Mouse (Mus musculus) heart, embryonic 14.5 days (tissue): ENCODE results near the gene Fgf16. TPM values are rescaled to one million over a fixed set of nuclear protein-coding genes. Genes with fewer than 3 reads are reported as not detected.

ENCODE experiments used
- ATAC-seq: fragments of 200-750 bp; cut with Nextera tagmentation; 2 replicates; pipeline ENCODE4 v1.8.0; 2017; ENCODE audit warnings: low read depth, moderate TSS enrichment; ENCODE audit not compliant: insufficient number of reproducible peaks, insufficient read depth, low FRiP score
- H3K27ac ChIP-seq, 2 experiments: fragments of 200-500 bp in 1 of 2; fragments of 300-500 bp in 1 of 2; sonication (generic) in 1 of 2; replicated peaks in 1 of 2; 2 replicates each; pipeline ENCODE4 v1.5.1; 2012 to 2014; ENCODE audit warnings: low read depth in 2 of 2, low read length in 2 of 2, control low read depth in 1 of 2, mild to moderate bottlenecking in 1 of 2, mixed read lengths in 1 of 2; ENCODE audit not compliant: control insufficient read depth in 1 of 2, insufficient read depth in 1 of 2
- H3K27me3 ChIP-seq: fragments of 300-500 bp; sonication (generic); 2 replicates; pipeline ENCODE4 v1.6.1; 2014; ENCODE audit warnings: mild to moderate bottlenecking, low read length, control low read depth; ENCODE audit not compliant: control insufficient read depth, insufficient read depth
- H3K36me3 ChIP-seq: fragments of 300-500 bp; sonication (generic); 2 replicates; pipeline ENCODE4 v1.6.1; 2014; ENCODE audit warnings: mild to moderate bottlenecking, control low read depth, low read length, mixed read lengths; ENCODE audit not compliant: control insufficient read depth, insufficient read depth
- H3K4me1 ChIP-seq, 2 experiments: fragments of 200-500 bp in 1 of 2; fragments of 300-500 bp in 1 of 2; sonication (generic) in 1 of 2; 2 replicates each; pipeline ENCODE4 v1.6.1; 2012 to 2014; ENCODE audit warnings: low read length in 2 of 2, control low read depth in 1 of 2, mixed read lengths in 1 of 2; ENCODE audit not compliant: control insufficient read depth in 2 of 2, insufficient read depth in 2 of 2
- H3K4me2 ChIP-seq: fragments of 300-500 bp; sonication (generic); 2 replicates; pipeline ENCODE4 v1.6.1; 2014; ENCODE audit warnings: mild to moderate bottlenecking, low read length
- H3K4me3 ChIP-seq, 2 experiments: fragments of 200-500 bp in 1 of 2; fragments of 300-500 bp in 1 of 2; sonication (generic) in 1 of 2; 2 replicates each; pipeline ENCODE4 v1.5.1; 2012 to 2014; ENCODE audit warnings: low read length in 2 of 2, mild to moderate bottlenecking in 2 of 2, control low read depth in 1 of 2, low read depth in 1 of 2, moderate library complexity in 1 of 2; ENCODE audit not compliant: control insufficient read depth in 1 of 2, insufficient read depth in 1 of 2
- H3K9ac ChIP-seq: fragments of 300-500 bp; sonication (generic); 2 replicates; pipeline ENCODE4 v1.6.1; 2014; ENCODE audit warnings: mild to moderate bottlenecking, low read length
- H3K9me3 ChIP-seq: fragments of 300-500 bp; sonication (generic); 2 replicates; pipeline ENCODE4 v1.6.1; 2016; ENCODE audit warnings: low read length, control low read depth; ENCODE audit not compliant: control insufficient read depth
- WGBS: fragments of 180-500 bp; shearing (Covaris S2); extraction: QIAGEN DNeasy Blood & Tissue Kit; methylation state at CpG from one replicate; pipeline ENCODE4 v1.1.7; 2014; 5-methylcytosine and 5-hydroxymethylcytosine counted together
- polyA plus RNA-seq: library from polyadenylated mRNA; unstranded; fragments of >200 nt; fragmentation: Nextera tagmentation; extraction: Ambion mirVana; gene quantifications from 2 replicates; pipeline ENCODE4 v1.2.1, GENCODE M21; 2014

Gene Fgf16
- polyA plus RNA-seq, 1 experiment from 2014 or later: 0.12 TPM

GRCm38 (mm10) chrX:105824462-105824861 is 60.4 kb downstream of the Fgf16 start:
- no peaks in the 10 kb centered on the region for H3K4me1 ChIP-seq
- WGBS: 71% methylated on average over 5 of the region's 5 CpGs
- H3K36me3 ChIP-seq: peaks cover 49% of the 10 kb centered on the region
- no peak overlapping the region for H3K9ac ChIP-seq
- H3K4me2 ChIP-seq: no peak overlapping the region
- no peak overlapping the region for H3K4me3 ChIP-seq
- no peak for ATAC-seq
- no peaks in the 10 kb centered on the region for H3K9me3 ChIP-seq
- H3K27ac ChIP-seq: no peak overlapping the region
- H3K27me3 ChIP-seq: no peaks in the 10 kb centered on the region

Other genes with a start within 250 kb of the Fgf16 start
- gene Atrx, start 165.1 kb downstream of the Fgf16 start, polyA plus RNA-seq: 116 and 126 TPM in 2 replicates
- 46.5 and 47.1 TPM in 2 replicates for gene Magt1, start 247.6 kb downstream of the Fgf16 start, polyA plus RNA-seq